In genomic region chr5:31048763-31049641, GRCm38 (mm10) we compare ENCODE assay signal across 8 mouse cellular contexts. TPM values are rescaled to one million over a fixed set of nuclear protein-coding genes. Genes with fewer than 3 reads are reported as not detected.
DNase-seq lines count a peak whose midpoint lies in the region; ATAC-seq and TF ChIP-seq lines count a peak whose summit lies in the region.

Slc5a6 (minus strand) TSS chr5:31048924.

- H3K27ac ChIP-seq in limb, embryonic 14.5 days (replicated peaks; ENCODE audit: low read depth, low read length), result peak within 1 kb of the TSS; percentile 88
- H3K27ac ChIP-seq in midbrain, embryonic 15.5 days, result peak within 1 kb of the TSS; percentile 98
- H3K27ac ChIP-seq in stomach, embryonic 14.5 days (ENCODE audit: low read length), result peak within 1 kb of the TSS; percentile 98

- no peaks in the 10 kb centered on the region for H3K9me3 ChIP-seq in limb, embryonic 14.5 days (ENCODE audit: control insufficient read depth, low read length)
- no peaks in the 10 kb centered on the region for H3K9me3 ChIP-seq in midbrain, embryonic 15.5 days
- H3K9me3 ChIP-seq in stomach, embryonic 14.5 days (ENCODE audit: control insufficient read depth, low read depth, low read length), result no peaks in the 10 kb centered on the region

- H3K4me3 ChIP-seq in limb, embryonic 14.5 days (replicated peaks; ENCODE audit: low read length), result peak within 1 kb of the TSS; percentile 75
- peak within 1 kb of the TSS; percentile 80 for H3K4me3 ChIP-seq in midbrain, embryonic 15.5 days
- H3K4me3 ChIP-seq in stomach, embryonic 14.5 days (ENCODE audit: low read depth, low read length), result peak within 1 kb of the TSS; percentile 55

- H3K4me1 ChIP-seq in limb, embryonic 14.5 days (ENCODE audit: control insufficient read depth, insufficient read depth, low read length), result peaks cover 7% of the 10 kb centered on the region
- H3K4me1 ChIP-seq in midbrain, embryonic 15.5 days, result peaks cover 21% of the 10 kb centered on the region
- peaks cover 5% of the 10 kb centered on the region; the same call in 1 of the 2 replicates for H3K4me1 ChIP-seq in stomach, embryonic 14.5 days (ENCODE audit: control insufficient read depth, insufficient read depth, low read length)

- WGBS in limb, embryonic 14.5 days, result 1% methylated on average over 23 of the region's 23 CpGs
- under 1% methylated on average over 23 of the region's 23 CpGs for WGBS in midbrain, embryonic 15.5 days
- 0% methylated on average over 23 of the region's 23 CpGs for WGBS in stomach, embryonic 14.5 days

- TF ChIP-seq POLR2A in limb, embryonic 14.5 days (IDR thresholded peaks at IDR 0.05; ENCODE audit: borderline replicate concordance, extremely low read depth, insufficient read depth, insufficient read length), result no peak

- H3K27me3 ChIP-seq in limb, embryonic 14.5 days (ENCODE audit: control insufficient read depth, insufficient read depth, low read length), result no peaks in the 10 kb centered on the region
- H3K27me3 ChIP-seq in midbrain, embryonic 15.5 days (replicated peaks), result no peaks in the 10 kb centered on the region
- no peaks in the 10 kb centered on the region for H3K27me3 ChIP-seq in stomach, embryonic 14.5 days (ENCODE audit: control insufficient read depth, insufficient read depth, low read length)

- peak within 1 kb of the TSS; percentile 81 for H3K9ac ChIP-seq in limb, embryonic 14.5 days (ENCODE audit: low read depth, low read length, severe bottlenecking)
- H3K9ac ChIP-seq in midbrain, embryonic 15.5 days, result peak within 1 kb of the TSS; percentile 91
- peak within 1 kb of the TSS; percentile 86 for H3K9ac ChIP-seq in stomach, embryonic 14.5 days (replicated peaks; ENCODE audit: low read depth, low read length)

- peak within 1 kb of the TSS; percentile 75 for H3K4me2 ChIP-seq in limb, embryonic 14.5 days (replicated peaks; ENCODE audit: low read depth, low read length, severe bottlenecking)
- H3K4me2 ChIP-seq in midbrain, embryonic 15.5 days, result peak within 1 kb of the TSS; percentile 74
- peak within 1 kb of the TSS; percentile 76 for H3K4me2 ChIP-seq in stomach, embryonic 14.5 days (replicated peaks; ENCODE audit: low read depth, low read length)

- peak; percentile 37 for ATAC-seq in common myeloid progenitor, adult 5-6 weeks (replicated peaks; ENCODE audit: low read depth, poor library complexity, severe bottlenecking)
- 0 out of 2 replicates have a peak, but pooled peaks have one; percentile 14 for ATAC-seq in limb, embryonic 14.5 days (ENCODE audit: low FRiP score, low read depth)
- peak; percentile 57 for ATAC-seq in midbrain, embryonic 15.5 days (replicated peaks)
- peak; percentile 42; the same call in 1 of the 2 replicates for ATAC-seq in stomach, embryonic 14.5 days (ENCODE audit: insufficient number of reproducible peaks, insufficient read depth, low FRiP score, low read depth)

- H3K36me3 ChIP-seq in limb, embryonic 14.5 days (ENCODE audit: control insufficient read depth, insufficient read depth, low read length), result 0 out of 2 replicates have a peak, but pooled peaks cover 1% of the 10 kb centered on the region
- H3K36me3 ChIP-seq in midbrain, embryonic 15.5 days (replicated peaks), result no peaks in the 10 kb centered on the region; the same call in 1 of the 2 replicates
- no peaks in the 10 kb centered on the region for H3K36me3 ChIP-seq in stomach, embryonic 14.5 days (ENCODE audit: control insufficient read depth, insufficient read depth, low read length)

- DNase-seq in 3T3-L1 (ENCODE audit: low read depth, low spot score), result peak; percentile 94
- DNase-seq in ZHBTc4 (ENCODE audit: low read depth, low spot score), result peak; percentile 82
- DNase-seq in heart, adult 8-10 months (ENCODE audit: low spot score), result peak; percentile 49
- DNase-seq in kidney, adult 8-10 months, result peak; percentile 40 to 50
- DNase-seq in limb, embryonic 14.5 days (ENCODE audit: low spot score), result peak; percentile 70

RNA-seq across cellular contexts. Expression of gene Slc5a6, which starts in this region (rescaled TPM):
- total RNA-seq in common myeloid progenitor, adult 5-6 weeks (2017), result 4.5 and 5.3 TPM in 2 replicates
- 10 to 100 TPM; 10.8 to 18.8 (median 12.4) TPM for total RNA-seq in heart, adult 8-10 months (2022)
- 25.3 and 33.9 TPM in 2 replicates for polyA plus RNA-seq in limb, embryonic 14.5 days (2012; rRNA removed)
- 11.0 and 11.4 TPM in 2 replicates for polyA plus RNA-seq in limb, embryonic 14.5 days (2014; fragmentation: Nextera tagmentation; extraction: Ambion mirVana)
- 26.9 and 29.1 TPM in 2 replicates for polyA plus RNA-seq in midbrain, embryonic 15.5 days (2015; fragmentation: Nextera tagmentation; extraction: Ambion mirVana)
- polyA plus RNA-seq in stomach, embryonic 14.5 days (2014; fragmentation: Nextera tagmentation; extraction: Ambion mirVana), result 9.2 and 9.7 TPM in 2 replicates

Comparison
In these comparisons a context has a peak if more than half of its experiments do, and no peak if none do; other contexts are left out.
1. Peak in every context shown above with its lines: DNase-seq, ATAC-seq, H3K4me3 ChIP-seq and H3K27ac ChIP-seq.